Comparison of ENCODE assay signal across 8 mouse cellular contexts in genomic region chr2:60018875-60019501, GRCm38 (mm10).
DNase-seq lines count a peak whose midpoint lies in the region; ATAC-seq and TF ChIP-seq lines count a peak whose summit lies in the region.
"Had no signal": no experiment of that assay in that cellular context is flagged by ENCODE, and none has a peak within 500 bp of the region (broad histone marks: within the 10 kb centered on the region; RNA-seq: fewer than 3 reads in every experiment).

No protein-coding gene starts in this region.

- H3K4me2 ChIP-seq in liver, embryonic 15.5 days, result no peak overlapping the region

- H3K4me3 ChIP-seq in G1E (ENCODE audit: low read depth, low read length), result no peak overlapping the region; the same call in 1 of the 2 replicates
- no peak overlapping the region for H3K4me3 ChIP-seq in liver, embryonic 15.5 days (replicated peaks)

- 18% methylated on average over 10 of the region's 10 CpGs for WGBS in liver, embryonic 15.5 days (ENCODE audit: insufficient replicate concordance)

- H3K4me1 ChIP-seq in G1E (ENCODE audit: insufficient read depth, low read depth, low read length), result peaks cover 23% of the 10 kb centered on the region
- 0 out of 2 replicates have a peak, but pooled peaks cover 6% of the 10 kb centered on the region for H3K4me1 ChIP-seq in liver, embryonic 15.5 days (replicated peaks)

- no peaks in the 10 kb centered on the region for H3K9me3 ChIP-seq in G1E (replicated peaks)
- H3K9me3 ChIP-seq in liver, embryonic 15.5 days (replicated peaks), result no peaks in the 10 kb centered on the region

- ATAC-seq in G1E (ENCODE audit: extremely low read depth, insufficient number of reproducible peaks, low FRiP score, poor library complexity, severe bottlenecking), result peak; percentile 85
- no peak for ATAC-seq in liver, embryonic 15.5 days (ENCODE audit: insufficient read depth)
- no peak for ATAC-seq in erythroblast, adult 5-6 weeks (replicated peaks; ENCODE audit: low FRiP score, poor library complexity, severe bottlenecking)

- H3K27me3 ChIP-seq in G1E (ENCODE audit: insufficient read depth, low read length), result no peaks in the 10 kb centered on the region
- no peaks in the 10 kb centered on the region for H3K27me3 ChIP-seq in liver, embryonic 15.5 days

- H3K36me3 ChIP-seq in G1E (replicated peaks), result peaks cover 5% of the 10 kb centered on the region
- no peaks in the 10 kb centered on the region for H3K36me3 ChIP-seq in liver, embryonic 15.5 days (replicated peaks)

- no peak for TF ChIP-seq CTCF in G1E (IDR thresholded peaks at IDR 0.05; ENCODE audit: low read depth, low read length)

- H3K9ac ChIP-seq in liver, embryonic 15.5 days, result no peak overlapping the region

- peak; percentile 77 to 80 for DNase-seq in B cell, adult 2 months
- peak; percentile 63 for DNase-seq in G1E (ENCODE audit: low spot score)
- DNase-seq in spleen, adult 18-20 months, result peak; percentile 36 to 42
- DNase-seq in neural tube, embryonic 10.5 days (ENCODE audit: extremely low spot score, low spot score), result no peak
- no peak for DNase-seq in gastrocnemius, postnatal 25 days
- DNase-seq: cerebellum, postnatal 36 days had no signal

- peak overlapping the region; percentile 45 for H3K27ac ChIP-seq in liver, embryonic 15.5 days (replicated peaks)

Comparison
In these comparisons a context has a peak if more than half of its experiments do, and no peak if none do; other contexts are left out.
1. DNase-seq: peak in B cell, adult 2 months (2 of 2), G1E (single experiment) and spleen, adult 18-20 months (2 of 2); none in neural tube, embryonic 10.5 days (single experiment) and gastrocnemius, postnatal 25 days (single experiment).